Mouse (Mus musculus) embryonic fibroblast, embryonic 13.5 days (primary cell): Measurements from ENCODE around the gene Kctd3.

Experiments
- CTCF ChIP-seq: IDR thresholded peaks from 2 replicates; pipeline ENCODE4 v1.5.1; 2011; ENCODE audit warnings: mild to moderate bottlenecking, control low read depth, low read length, moderate library complexity, borderline replicate concordance; ENCODE audit not compliant: insufficient read depth
- POLR2A ChIP-seq: IDR thresholded peaks from 2 replicates; pipeline ENCODE4 v1.6.1; 2011; ENCODE audit warnings: low read depth, mild to moderate bottlenecking, control low read depth, low read length, moderate library complexity

DNA sequence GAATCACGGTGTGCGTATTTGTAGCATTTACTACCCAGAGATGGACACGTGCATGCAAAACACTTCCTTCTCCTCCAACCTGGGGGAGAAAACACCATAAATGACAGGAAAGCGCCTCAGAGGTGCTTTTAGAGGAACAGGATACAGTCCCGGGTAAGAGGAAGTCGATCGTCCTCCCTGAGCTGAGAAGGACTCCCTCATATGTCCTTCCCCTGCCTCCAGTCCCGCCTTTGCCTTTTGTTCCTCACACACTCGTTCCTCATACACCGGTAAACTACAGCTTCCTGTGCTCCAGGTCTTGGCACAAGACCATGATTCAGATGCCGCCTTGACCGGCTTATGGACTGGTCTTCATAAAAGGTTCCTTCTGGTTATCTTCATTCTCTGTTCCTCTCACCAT, 33.6 kb upstream of the Kctd3 start:
- TF ChIP-seq CTCF (no peak), POLR2A (no peak)
